Mouse (Mus musculus): ENCODE measurements around the gene Hs6st3.

Gene Hs6st3

DNA sequence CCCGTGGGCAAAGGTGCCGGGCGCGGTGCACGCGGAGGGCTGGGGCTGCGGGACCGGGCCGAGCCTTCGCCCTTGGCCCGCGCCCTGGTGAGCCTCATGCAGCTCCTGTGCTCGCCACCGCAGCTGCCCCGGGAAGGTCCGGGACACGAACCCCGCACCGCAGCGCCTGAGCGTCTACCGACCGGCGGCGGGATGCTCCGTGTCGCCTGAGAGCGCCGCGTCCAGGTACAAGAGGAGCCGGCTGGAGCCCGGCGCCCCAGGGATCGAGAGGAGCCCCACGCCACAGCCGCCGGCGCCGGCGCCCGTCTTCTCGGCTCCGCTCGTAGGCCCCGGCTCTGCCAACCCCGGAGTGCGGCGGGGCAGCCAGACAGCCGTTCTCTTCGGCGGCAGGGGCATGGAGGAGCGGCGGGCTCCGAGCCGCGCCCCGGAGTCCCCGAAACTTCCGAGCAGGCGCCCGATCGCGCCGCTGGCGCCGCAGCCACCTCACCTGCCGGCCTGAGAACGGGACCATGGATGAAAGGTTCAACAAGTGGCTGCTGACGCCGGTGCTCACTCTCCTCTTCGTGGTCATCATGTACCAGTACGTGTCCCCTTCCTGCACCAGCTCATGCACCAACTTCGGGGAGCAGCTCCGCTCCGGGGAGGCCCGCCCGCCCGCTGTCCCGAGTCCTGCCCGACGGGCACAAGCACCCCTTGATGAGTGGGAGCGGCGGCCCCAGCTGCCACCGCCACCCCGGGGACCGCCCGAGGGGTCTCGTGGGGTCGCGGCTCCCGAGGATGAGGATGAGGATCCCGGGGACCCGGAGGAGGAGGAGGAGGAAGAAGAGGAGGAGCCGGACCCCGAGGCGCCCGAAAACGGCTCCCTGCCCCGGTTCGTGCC is at the start of gene Hs6st3:
Hs6st3 (plus strand) TSS at position 436 of the 880 bp plus-strand sequence.
- no peak for DNase-seq (ENCODE audit: low read depth, low spot score)

GRCm38 (mm10) chr14:119098851-119099569 is 39.1 kb upstream of the Hs6st3 start, which contains the start of gene Uggt2:
TSS of gene Uggt2 (minus strand) at chr14:119099430.
- DNase-seq (ENCODE audit: low read depth, low spot score) = peak; percentile 84

DNA sequence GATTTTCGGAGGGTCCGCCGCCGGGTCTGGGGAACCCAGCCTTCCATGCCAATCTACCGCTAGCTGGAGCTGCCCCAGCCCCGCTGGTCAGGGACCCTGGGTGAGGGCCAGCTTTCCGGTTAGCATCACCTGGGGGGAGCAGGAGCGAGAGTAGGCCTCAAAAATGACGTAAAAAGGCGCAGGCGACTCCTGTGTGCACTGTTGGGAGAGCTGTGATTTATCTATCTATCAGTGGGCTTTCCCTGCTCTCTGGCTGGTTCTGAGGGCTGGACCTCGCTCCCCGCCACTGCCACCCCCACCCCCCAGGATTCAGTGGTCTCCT is 38.6 kb upstream of the Hs6st3 start:
- DNase-seq (ENCODE audit: low read depth, low spot score) = no peak

- DNase-seq (ENCODE audit: low read depth, low spot score) = no peak
These were observed 30.6 kb upstream of the Hs6st3 start for GRCm38 (mm10) chr14:119107591-119107990.

- no peak for DNase-seq (ENCODE audit: low read depth, low spot score)
These were observed 29.3 kb upstream of the Hs6st3 start for GRCm38 (mm10) chr14:119108776-119109301.

GRCm38 (mm10) chr14:119109776-119110218 is 28.3 kb upstream of the Hs6st3 start:
- no peak for DNase-seq (ENCODE audit: low read depth, low spot score)

- DNase-seq (ENCODE audit: low read depth, low spot score) = no peak
These were observed 25.6 kb upstream of the Hs6st3 start for GRCm38 (mm10) chr14:119112558-119112957.

- DNase-seq (ENCODE audit: low read depth, low spot score) = no peak
These were observed 14.6 kb upstream of the Hs6st3 start for GRCm38 (mm10) chr14:119123582-119123981.

GRCm38 (mm10) chr14:119124061-119124460 is 14.1 kb upstream of the Hs6st3 start:
- DNase-seq (ENCODE audit: low read depth, low spot score) = peak; percentile 45

DNA sequence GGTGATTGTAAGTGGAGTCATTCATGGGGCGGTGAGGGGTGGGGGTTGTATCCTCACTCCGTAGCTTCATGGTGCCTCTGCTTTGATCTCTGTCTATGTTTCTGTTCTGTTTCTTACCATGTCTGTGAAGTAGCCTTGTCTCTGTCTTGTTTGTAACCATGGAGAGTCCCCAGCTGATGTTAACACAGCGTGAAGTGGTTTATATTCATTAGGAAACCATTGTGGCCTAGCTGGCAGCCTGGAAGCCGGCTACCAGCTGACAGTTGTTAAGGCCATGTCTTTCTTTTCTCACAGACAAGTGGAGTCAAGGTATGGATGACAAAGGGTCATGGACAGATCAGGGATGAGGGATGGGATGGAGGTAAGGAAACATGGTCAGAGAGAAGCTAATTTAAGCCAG is 12.3 kb upstream of the Hs6st3 start:
- DNase-seq (ENCODE audit: low read depth, low spot score) = no peak

DNA sequence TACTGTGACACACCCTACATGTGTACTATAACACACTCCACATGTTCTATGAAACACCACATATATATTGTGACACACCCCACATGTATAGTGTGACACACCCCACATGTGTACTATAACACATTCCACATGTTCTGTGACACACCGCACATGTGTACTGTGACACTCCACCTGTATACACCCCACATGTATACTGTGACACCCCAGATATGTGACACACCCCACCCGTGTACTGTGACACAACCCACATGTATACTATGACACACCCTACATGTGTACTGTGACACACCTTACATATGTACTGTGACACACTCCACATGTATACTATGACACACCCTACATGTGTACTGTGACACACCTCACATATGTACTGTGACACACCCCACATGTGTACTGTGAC is 10.8 kb upstream of the Hs6st3 start:
- no peak for DNase-seq (ENCODE audit: low read depth, low spot score)

DNA sequence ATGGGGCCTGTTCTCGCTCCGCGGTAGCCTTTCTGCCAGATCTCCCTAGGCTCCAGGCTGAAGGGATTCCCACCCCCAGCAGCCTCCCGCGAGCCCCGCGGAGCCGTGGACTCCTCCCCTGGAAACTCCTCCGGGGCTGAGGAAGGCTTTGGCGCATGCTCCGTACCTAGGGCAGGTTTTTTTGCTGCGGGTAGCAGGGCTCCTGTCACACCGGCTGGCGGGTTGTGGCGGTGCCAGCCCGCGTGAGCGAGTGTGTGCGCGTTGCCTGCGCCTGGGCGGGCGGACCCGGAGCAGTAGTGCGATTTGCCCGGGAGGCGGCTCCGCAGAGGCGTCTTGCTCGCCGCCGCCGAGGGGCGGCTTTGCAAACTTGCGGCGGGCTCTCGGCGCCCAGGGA is 632 bp upstream of the Hs6st3 start:
- peak; percentile 67 for DNase-seq (ENCODE audit: low read depth, low spot score)

- DNase-seq (ENCODE audit: low read depth, low spot score) = no peak
These were observed 602 bp downstream of the Hs6st3 start for GRCm38 (mm10) chr14:119138786-119139100.

DNA sequence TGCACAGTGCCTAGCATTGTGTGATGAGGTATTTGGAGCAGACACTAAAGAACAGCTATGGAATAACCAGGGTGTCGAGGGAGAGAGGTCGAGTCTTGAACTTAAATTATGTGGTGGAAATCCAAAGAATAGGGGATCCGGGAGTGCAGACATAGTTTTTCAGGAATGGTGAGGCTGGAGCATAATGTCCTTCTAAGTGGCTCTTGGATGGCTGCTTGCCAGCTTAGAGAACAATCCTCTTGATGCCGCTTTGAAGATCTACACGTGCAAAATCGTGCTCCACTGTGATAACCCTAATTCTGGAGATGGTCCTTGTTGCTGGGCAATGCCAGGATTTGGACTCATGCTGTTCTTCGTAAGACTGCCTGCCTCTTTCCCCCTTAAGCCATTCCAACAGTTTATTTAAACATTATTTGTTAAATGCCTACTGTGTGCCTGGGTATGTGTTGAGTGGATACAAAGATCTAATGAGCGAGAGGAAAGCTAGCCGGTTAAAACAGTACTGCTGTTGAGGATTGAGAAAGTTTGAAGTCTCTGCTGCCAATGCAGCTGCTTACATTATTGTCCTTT is 1.3 kb downstream of the Hs6st3 start:
- no peak for DNase-seq (ENCODE audit: low read depth, low spot score)

DNA sequence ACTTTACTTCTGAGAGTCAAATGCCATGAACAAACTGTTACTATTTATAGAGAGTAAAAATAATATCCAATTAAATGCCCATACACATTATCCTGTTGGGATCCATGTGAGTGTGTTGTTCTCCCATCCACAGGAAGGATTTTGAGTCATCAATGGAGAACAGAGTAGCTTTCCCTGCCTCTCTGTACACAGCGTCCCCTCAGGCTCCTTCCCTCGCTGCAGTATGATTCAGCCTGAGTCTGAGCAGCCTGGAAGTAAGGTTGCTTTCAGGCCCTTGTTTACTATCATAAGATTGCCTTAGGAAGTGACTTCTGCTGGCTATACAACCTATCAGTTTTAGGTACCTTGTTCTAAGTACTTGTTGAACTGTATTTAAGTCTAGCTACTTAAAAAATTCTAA is 14.9 kb downstream of the Hs6st3 start:
- no peak for DNase-seq (ENCODE audit: low read depth, low spot score)

DNA sequence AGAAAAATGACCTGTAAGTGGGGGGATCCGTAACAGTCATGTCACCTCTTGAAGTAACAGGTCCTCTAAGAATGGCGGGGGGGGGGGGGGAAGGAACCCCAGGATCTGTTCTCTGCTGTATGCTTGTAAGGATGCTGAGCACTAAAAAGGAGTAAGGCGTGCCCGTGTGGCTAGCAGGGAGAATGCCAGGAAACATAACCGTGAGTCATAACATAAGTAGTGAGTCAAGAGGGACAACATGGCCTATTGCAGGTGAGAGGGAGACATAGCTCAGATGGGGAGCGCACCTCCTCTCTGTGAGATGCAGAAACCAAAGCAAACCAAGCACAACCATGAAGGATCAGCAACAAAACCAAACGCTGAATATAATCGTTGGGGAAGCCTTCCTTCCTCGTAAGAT is 55.8 kb downstream of the Hs6st3 start:
- no peak for DNase-seq (ENCODE audit: low read depth, low spot score)

- DNase-seq (ENCODE audit: low read depth, low spot score) = no peak
These were observed 65.4 kb downstream of the Hs6st3 start for GRCm38 (mm10) chr14:119203508-119203907.

DNA sequence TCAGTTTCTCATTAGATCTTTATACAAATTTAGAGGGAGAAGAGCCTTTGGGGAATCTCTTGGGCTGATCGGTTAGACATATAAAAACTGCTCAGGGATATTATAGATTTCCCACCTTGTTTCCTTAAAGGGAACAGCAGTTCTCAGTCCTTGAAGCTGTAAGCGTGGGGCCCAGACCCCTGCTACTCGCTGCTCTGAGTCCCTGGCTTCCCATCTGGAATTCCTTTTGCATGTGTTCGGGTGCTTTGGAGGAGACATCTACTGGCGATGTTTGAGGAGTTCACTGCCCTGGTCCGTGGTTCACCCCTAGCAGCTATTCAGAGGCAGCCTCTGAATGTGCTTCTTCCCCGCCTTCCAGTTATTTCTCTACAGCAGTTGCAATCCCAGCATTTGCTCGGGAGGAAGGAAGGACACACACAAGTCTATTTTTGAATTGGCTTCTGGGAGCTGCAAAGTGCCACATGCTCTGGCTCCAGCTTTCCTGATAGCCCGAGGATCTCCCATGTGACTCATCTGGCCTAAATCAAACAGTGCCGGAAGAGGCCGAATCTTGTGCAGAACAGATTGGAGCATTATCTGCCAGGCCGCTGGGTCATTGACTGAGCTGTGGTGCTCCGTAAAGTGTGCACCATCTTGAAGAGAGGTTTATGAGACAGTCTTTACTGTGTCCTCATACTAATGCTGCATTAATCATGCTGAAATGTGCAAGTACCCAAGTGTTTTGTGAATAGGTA is 77.6 kb downstream of the Hs6st3 start:
- DNase-seq (ENCODE audit: low read depth, low spot score) = no peak

DNA sequence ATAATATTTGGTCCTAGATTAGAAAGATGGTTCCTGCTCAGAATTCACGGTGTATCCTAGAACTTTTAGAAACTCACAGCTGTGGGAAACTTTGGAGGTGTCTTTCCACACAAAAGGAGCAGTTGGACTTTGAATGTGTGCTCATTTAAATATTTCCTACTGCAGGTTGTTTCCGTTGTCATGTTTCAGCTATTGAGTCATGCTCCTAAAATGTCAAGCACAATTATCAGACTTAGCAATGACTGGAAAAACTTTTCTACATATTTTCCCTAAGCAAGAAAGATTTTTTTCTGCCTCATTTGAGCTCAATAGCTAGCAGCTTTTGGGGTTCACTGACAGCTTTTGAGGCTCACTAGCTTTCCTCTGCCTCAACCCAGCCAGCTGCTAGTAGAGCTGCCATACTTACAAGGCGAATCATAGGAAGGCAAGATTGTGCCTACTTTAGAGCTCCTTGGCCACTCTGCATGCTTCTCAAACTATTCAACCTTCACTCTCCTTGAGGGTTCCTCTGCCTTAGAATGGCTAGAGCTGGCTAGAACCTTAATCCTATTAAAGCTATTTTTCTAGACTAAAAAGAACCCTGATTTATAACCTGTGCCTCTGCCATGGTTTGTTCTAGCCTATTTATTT is 89.7 kb downstream of the Hs6st3 start:
- DNase-seq (ENCODE audit: low read depth, low spot score) = no peak

DNA sequence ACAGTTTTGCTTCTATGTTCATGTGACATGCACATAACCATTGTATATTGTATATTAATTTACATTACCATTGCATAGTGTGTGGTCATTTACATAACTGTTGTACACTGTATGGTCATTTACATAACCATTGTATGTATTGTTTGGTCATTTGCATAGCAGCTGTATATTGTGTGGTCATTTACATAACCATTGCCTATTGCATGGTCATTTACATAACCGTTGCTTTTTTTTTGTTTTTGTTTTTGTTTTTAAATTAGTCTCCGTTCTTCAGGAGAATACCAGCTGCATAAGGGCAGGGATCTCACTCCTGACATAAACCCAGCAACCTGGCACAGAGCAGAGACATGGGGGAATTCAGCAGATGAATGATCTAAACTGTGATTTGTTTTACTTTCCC is 95.5 kb downstream of the Hs6st3 start:
- DNase-seq (ENCODE audit: low read depth, low spot score) = no peak

- DNase-seq (ENCODE audit: low read depth, low spot score) = no peak
These were observed 109.0 kb downstream of the Hs6st3 start for GRCm38 (mm10) chr14:119247131-119247530.

Measured in forelimb bud, embryonic 11.5 days (tissue).